In genomic region chr11:103240740-103241139, GRCm38 (mm10) we compare ENCODE assay signal across 13 mouse cellular contexts. TPM values are rescaled to one million over a fixed set of nuclear protein-coding genes. Genes with fewer than 3 reads are reported as not detected.
DNase-seq lines count a peak whose midpoint lies in the region; ATAC-seq lines count a peak whose summit lies in the region.
"Had no signal": no experiment of that assay in that cellular context is flagged by ENCODE, and none has a peak within 500 bp of the region (broad histone marks: within the 10 kb centered on the region; RNA-seq: fewer than 3 reads in every experiment).

No protein-coding gene starts in this region.

- peak overlapping the region; percentile 61 for H3K27ac ChIP-seq in heart, embryonic 13.5 days (replicated peaks)
- H3K27ac ChIP-seq: forebrain, embryonic 15.5 days; liver, embryonic 12.5 days; neural tube, embryonic 13.5 days had no signal

- peaks cover 40% of the 10 kb centered on the region for H3K36me3 ChIP-seq in heart, embryonic 13.5 days

- DNase-seq in heart, adult 8-10 months (ENCODE audit: low spot score) = no peak
- peak; percentile 19 for DNase-seq in urinary bladder, adult 2 months (ENCODE audit: low spot score)
- DNase-seq in urinary bladder, adult 18-20 months (ENCODE audit: low spot score in 2 of 2) = no peak
- peak; percentile 77 to 88 for DNase-seq in kidney, postnatal 25 days
- no peak for DNase-seq in right cerebral cortex, postnatal 36 days (ENCODE audit: low spot score in 2 of 2)

- H3K9me3 ChIP-seq in heart, embryonic 13.5 days = no peaks in the 10 kb centered on the region
- H3K9me3 ChIP-seq: forebrain, embryonic 15.5 days; liver, embryonic 12.5 days; neural tube, embryonic 13.5 days had no signal

- 43% methylated on average over 7 of the region's 7 CpGs for WGBS in heart, embryonic 13.5 days

- no peak for ATAC-seq in heart, embryonic 13.5 days (ENCODE audit: extremely low read depth, insufficient number of reproducible peaks, low FRiP score, low TSS enrichment)
- no peak for ATAC-seq in cerebellum, adult (ENCODE audit: insufficient number of reproducible peaks, low FRiP score, low TSS enrichment)
- ATAC-seq: forebrain, embryonic 15.5 days; liver, embryonic 12.5 days had no signal

- no peak overlapping the region for H3K4me3 ChIP-seq in heart, embryonic 13.5 days
- H3K4me3 ChIP-seq: forebrain, embryonic 15.5 days; liver, embryonic 12.5 days; neural tube, embryonic 13.5 days had no signal

- H3K27me3 ChIP-seq in heart, embryonic 13.5 days (replicated peaks) = no peaks in the 10 kb centered on the region
- H3K27me3 ChIP-seq: CH12.LX; forebrain, embryonic 15.5 days; liver, embryonic 12.5 days; neural tube, embryonic 13.5 days had no signal

- H3K4me1 ChIP-seq in heart, embryonic 13.5 days = peaks cover 37% of the 10 kb centered on the region

- H3K4me2 ChIP-seq in heart, embryonic 13.5 days = peak overlapping the region; percentile 14; the same call in 1 of the 2 replicates
- H3K4me2 ChIP-seq: forebrain, embryonic 15.5 days; liver, embryonic 12.5 days; midbrain, embryonic 11.5 days; neural tube, embryonic 13.5 days had no signal

- peak overlapping the region; percentile 38; the same call in 1 of the 2 replicates for H3K9ac ChIP-seq in heart, embryonic 13.5 days
- H3K9ac ChIP-seq: forebrain, embryonic 15.5 days; liver, embryonic 12.5 days; neural tube, embryonic 13.5 days had no signal

RNA-seq across cellular contexts. Expression of gene Spata32, which starts 22.5 kb away (rescaled TPM):
- polyA plus RNA-seq in heart, embryonic 13.5 days (2015; fragmentation: Nextera tagmentation; extraction: Ambion mirVana) = not detected in 2 replicates
- not detected for total RNA-seq in heart, adult 8-10 months (2022)
- polyA plus RNA-seq in urinary bladder, adult 2 months (2012; rRNA removed) = not detected in 2 replicates
- total RNA-seq: CH12.LX; heart, postnatal 14 days had no signal
- polyA plus RNA-seq: liver, embryonic 12.5 days; midbrain, embryonic 11.5 days had no signal

RNA-seq across cellular contexts. Expression of gene Map3k14, which starts 26.5 kb away (rescaled TPM):
- 1.8 and 1.9 TPM in 2 replicates for polyA plus RNA-seq in heart, embryonic 13.5 days (2015; fragmentation: Nextera tagmentation; extraction: Ambion mirVana)
- total RNA-seq in heart, adult 8-10 months (2022) = 1 to 10 TPM; 2.7 to 3.9 (median 3.6) TPM
- polyA plus RNA-seq in urinary bladder, adult 2 months (2012; rRNA removed) = 6.6 and 8.9 TPM in 2 replicates

RNA-seq across cellular contexts. Expression of gene 1700023F06Rik, which starts 32.4 kb away (rescaled TPM):
- not detected in 2 replicates for polyA plus RNA-seq in heart, embryonic 13.5 days (2015; fragmentation: Nextera tagmentation; extraction: Ambion mirVana)
- total RNA-seq in heart, adult 8-10 months (2022) = not detected
- polyA plus RNA-seq in urinary bladder, adult 2 months (2012; rRNA removed) = 1.3 and 3.3 TPM in 2 replicates
- total RNA-seq: CH12.LX; heart, postnatal 14 days had no signal

Comparison
In these comparisons a context has a peak if more than half of its experiments do, and no peak if none do; other contexts are left out.
1. DNase-seq: peak in urinary bladder, adult 2 months (single experiment) and kidney, postnatal 25 days (2 of 2); none in heart, adult 8-10 months (single experiment), urinary bladder, adult 18-20 months (0 of 2) and right cerebral cortex, postnatal 36 days (0 of 2).